Mouse (Mus musculus) heart, postnatal 0 days (tissue): Measurements from ENCODE around the gene Slc24a4.

Experiments
- CTCF ChIP-seq: IDR thresholded peaks from 2 replicates; pipeline ENCODE4 v1.5.1; 2016; ENCODE audit warnings: antibody characterized with exemption, control low read depth, low read depth
- EP300 ChIP-seq: IDR thresholded peaks from 2 replicates; pipeline ENCODE4 v1.6.1; 2016; ENCODE audit warnings: antibody characterized with exemption, low read depth

DNA sequence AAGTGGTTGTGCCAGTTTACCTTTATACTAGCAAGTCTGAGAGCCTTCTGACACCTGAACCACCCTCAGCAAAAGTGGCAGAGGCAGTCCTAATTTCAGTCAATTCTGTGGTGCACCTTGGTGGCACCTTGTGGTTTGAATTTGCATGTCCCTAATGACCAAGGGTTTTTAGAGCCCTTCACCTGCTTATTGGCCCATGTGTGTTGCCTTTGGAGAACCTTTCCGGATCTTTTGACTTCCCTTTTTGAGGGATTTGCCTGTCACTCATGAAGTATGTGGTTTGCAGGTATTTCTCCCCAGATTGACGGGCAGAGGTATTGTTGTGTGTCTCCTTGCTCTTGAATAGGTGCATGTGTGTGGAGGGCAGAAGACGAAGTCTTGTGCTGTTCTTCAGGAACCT, 181.7 kb downstream of the Slc24a4 start:
- no peak for TF ChIP-seq CTCF
- TF ChIP-seq EP300: no peak
